Mouse (Mus musculus) liver, embryonic 14 days (tissue): ENCODE results near the gene Gcdh. TPM values are rescaled to one million over a fixed set of nuclear protein-coding genes. Genes with fewer than 3 reads are reported as not detected.

Source experiments
- polyA plus RNA-seq: library from polyadenylated mRNA; depleted of rRNA; stranded (reverse); fragments of >200 nt; gene quantifications from 2 replicates; pipeline ENCODE4 v1.2.3, GENCODE M21; 2012; rRNA removed

Gene Gcdh
- 29.5 and 35.0 TPM in 2 replicates for polyA plus RNA-seq

DNA sequence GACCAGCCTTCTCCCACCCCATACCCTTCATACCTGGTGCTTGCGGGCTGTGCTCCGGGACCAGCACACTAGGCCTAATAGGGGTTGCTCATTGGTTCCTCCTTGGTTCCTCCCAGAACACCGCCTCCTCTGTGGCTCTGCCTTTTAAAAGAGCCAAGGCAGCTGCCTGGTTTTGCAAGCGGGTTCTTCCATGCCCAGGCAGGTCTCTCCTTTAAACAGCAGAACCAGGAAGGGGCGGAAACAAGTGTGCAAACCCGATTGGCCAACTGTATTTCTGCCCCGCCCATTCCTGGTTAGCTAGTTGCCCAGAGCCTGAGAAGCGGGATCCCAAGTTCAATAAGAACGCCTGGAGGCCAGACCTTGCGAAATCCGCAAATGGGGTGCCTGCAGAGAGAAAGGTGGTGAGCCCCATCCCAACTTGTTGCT lies at the start of gene Gcdh:
Gene Gcdh, minus strand, starts transcription at position 213 of the 426 bp plus-strand sequence.

DNA sequence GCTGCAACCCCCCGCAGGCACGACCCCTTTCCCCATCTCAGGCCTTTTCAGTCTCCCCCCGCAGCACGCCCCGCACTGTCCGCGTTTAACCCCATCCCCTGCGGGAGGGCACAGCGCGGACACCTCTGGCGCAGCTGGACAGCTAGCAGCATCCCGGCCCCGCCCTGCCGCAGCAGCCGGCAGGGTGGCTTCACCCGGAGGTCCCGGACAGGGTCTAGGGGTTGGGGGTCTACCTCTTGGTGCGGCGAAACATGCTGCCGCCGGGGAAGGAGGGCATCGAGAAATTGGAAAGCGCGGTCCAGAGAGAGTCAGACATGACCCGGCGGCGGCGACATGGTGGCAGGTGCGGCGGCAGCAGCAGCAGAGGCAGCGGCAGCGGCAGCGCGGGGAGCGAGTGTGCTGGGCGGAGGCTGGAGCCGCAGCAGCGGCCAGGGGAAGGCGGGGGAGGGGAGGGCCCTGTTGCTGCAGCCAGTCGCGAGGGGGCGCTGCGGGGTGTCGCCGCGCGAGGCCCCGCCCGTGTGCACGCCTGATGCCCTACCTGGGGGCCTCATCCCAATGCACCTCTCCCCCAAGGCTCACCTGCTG lies 43.3 kb upstream of the Gcdh start, which contains the start of gene Mast1:
Gene Mast1, minus strand, starts transcription at position 398 of the 585 bp plus-strand sequence.

DNA sequence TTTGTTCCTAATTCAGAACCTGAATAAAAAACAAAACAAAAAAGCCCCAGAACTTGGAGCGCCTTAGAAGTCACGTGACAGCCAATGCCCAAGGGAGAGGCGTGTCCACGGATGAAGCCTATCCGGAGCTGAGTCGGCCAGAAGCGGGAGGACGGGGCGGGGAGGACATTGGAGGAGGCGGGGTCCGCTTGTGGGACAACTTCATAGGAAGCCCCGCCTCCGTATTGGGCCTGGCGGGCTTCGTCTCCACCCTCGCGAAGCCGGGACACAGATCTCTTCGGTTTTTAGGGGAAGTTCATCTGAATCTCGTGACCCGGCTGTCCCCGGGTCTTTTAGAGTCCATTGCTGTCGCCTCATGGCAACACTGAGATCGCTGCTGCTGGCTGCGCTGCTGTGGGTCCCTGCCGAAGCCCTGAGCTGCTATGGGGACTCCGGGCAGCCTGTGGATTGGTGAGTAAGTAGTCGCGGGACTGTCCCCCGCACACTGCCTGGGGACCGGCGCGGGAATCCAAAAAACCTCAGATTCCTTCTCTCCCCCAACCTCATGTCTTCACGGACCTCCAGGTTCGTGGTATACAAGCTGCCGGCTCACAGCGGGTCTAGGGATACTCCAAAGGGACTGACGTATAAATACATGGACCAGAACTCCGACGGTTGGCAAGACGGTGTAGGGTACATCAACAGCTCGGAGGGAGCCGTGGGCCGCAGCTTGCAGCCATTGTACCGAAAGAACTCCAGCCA lies 14.9 kb upstream of the Gcdh start, which contains the start of gene Dnase2a:
Gene Dnase2a, plus strand, starts transcription at position 140 of the 741 bp plus-strand sequence.

DNA sequence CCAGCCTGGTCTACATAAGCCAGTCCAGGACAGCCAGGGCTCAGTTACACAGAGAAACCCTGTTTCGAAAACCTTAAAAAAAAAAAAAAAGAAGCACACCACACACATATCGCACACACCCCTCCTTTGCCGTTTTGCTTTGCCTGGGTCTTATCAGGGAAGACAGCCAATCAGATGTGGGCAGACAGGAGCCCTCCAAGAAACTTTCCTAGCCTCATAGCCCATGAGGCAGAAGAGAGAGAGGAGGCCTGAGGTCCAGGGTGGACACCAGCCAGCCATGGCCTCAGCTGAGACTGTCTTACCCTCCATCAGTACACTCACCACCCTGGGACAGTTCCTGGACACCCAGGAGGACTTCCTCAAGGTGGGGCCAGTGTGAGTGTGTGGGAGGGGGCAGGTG lies 8.0 kb upstream of the Gcdh start, which contains the start of gene Klf1:
Gene Klf1, plus strand, starts transcription at position 177 of the 400 bp plus-strand sequence.

DNA sequence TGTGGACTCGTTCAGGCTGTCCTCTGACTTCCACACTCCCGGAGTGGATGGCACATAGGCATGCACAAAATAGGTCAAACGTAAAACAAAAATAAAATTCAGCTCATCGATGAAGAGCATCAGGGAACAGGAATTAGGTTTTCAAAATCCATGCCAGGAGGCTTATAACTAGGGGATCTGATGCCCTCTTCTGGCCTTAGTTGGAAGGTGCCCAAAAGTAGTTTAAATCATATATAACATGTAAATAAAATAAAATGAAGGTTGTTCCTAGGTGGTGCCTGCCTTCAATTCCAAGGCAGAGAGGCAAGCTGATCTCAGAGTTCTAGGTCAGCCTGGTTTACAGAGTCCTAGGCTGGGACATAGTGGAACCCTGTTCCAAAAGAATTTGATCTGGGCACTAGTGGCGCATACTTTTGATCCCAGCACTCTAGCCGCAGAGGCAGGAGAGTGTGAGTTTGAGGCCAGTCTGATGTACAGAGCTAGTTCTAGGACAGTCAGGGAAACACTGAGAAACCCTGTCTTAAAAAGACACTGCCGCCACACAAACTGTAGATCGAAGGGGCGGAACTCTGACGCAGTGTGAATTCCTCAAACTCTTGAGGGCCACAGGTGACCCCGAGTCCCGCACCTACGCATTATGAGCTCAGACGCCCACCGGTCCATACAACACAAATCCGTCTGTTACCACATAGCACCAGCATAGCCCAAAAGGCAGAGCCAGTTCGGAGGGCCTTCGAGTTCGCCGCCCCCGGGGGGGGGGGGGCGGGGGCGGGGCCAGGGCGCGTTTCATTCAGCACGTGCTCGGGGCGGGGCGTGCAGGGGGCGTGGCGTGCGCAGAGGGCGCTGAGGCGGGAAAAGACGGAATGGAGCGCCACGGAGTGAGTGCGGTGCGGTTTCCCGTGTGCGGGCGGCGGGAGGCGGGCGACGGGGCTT lies 22.1 kb downstream of the Gcdh start, which contains the start of gene Syce2:
Gene Syce2, plus strand, starts transcription at position 736 of the 933 bp plus-strand sequence.

DNA sequence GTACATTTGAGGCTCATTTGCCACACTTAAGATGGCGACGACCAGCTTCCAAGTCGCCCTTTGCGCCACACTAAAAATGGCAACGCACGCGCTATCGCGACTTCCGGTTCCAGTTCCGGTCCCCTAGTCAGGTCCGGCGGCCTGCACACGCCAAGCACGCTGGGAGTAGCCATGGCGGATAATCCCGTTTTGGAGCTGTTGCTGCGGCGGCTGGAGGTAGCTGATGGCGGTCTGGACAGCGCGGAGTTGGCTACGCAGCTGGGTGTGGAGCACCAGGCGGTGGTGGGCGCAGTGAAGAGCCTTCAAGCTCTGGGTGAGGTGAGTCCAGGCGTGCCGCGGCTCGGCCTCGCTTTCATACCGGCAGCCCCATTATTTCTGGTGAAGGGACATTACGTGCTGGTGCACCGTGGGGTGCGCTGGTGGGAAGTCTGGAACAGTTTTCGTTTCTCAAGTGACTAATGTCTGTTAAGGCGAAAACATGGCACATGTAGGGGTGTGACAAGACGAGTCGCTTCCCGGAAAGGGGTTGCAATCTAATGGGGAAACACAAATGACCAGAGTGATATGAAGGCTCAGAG lies 36.8 kb downstream of the Gcdh start, which contains the start of gene Farsa:
Gene Farsa, plus strand, starts transcription at position 126 of the 578 bp plus-strand sequence.

DNA sequence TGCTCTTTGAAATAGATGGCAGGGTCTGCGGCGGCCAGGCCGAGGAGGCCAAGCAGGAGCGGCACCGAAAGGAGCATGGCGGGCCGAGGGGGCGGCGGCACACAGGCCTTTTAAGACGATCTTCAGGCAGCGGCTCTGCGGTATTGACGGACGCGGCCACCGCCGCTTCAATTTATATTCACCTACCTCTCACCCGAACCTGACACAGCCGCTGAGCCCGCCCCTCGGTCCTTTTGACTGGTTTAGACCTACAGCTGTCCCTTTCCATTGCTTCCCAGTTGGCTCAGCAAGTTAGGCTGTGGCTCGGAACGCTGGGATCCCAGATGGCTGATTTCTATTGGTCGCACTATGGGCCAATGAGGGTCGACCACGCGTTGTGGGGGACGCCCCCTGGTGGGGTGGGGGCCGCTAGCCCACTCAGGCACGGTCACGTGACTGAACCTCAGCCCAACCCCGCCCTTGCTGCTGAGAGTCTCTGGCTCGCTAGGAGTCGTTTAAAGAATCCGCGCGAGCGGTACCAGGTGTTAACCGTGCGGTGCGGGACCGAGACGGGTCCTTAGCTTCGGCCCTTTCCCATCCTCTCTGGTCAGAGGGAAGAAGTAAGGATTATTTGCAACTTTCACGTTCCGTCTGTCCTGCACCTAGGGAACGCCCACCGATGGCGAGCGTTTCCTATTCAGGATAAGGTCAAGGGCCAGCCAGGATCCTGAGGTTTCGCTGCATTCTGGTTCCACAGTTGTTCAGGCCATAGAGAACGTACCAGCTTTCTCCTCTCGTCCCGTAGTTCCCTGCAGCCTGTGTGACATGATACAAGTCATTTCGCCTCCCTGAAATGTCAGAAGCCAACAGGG lies 46.8 kb downstream of the Gcdh start, which contains the start of gene Calr:
Gene Calr, minus strand, starts transcription at position 213 of the 851 bp plus-strand sequence.

DNA sequence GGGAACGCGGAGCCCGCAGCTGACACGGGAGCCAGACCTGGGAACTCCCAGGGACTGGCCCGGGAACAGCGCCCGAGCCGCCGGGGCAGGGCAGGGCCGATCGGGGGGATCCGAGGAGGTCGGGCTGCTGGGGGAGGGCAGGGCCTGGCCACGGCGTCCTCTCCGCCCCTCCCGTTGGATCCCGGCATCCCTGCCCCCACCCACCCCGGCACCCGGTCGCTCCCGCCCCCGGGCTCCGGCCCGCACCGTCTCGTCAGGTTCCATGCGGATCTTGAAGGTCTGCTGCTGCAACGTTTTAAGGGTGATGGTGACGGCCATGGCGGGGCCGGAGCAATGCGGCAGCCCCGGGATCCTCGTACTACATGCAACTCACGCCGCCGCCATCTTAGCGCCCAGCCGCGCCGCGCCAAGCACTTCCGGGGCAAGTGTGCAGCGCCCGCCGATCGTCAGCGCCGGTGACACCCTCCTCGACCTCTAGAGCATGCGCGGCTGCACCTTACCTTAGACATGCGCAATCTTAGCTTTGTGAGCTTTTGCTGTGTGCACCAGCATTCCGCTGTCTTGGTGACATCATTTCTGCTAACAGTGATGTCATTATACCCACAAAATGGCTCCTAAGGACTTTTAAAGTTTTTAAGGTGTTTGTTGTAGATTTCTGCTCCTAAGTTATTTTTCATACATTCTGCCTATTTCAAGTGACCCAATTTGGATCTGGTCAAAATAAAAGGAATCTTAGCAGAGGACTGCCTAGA lies 53.3 kb downstream of the Gcdh start, which contains the start of gene Rad23a:
Gene Rad23a, minus strand, starts transcription at position 418 of the 752 bp plus-strand sequence.

Other genes with a start within 250 kb of the Gcdh start
- gene Ier2, start 231.1 kb downstream of the Gcdh start, polyA plus RNA-seq, result 5.7 and 8.2 TPM in 2 replicates
- 33.2 and 38.8 TPM in 2 replicates for gene Trmt1, start 207.6 kb downstream of the Gcdh start, polyA plus RNA-seq
- 16.6 and 18.7 TPM in 2 replicates for gene Nacc1, start 206.1 kb downstream of the Gcdh start, polyA plus RNA-seq
- gene Lyl1, start 192.5 kb downstream of the Gcdh start, polyA plus RNA-seq, result 38.3 and 41.4 TPM in 2 replicates
- gene G430095P16Rik, start 170.9 kb downstream of the Gcdh start, polyA plus RNA-seq, result 9.3 and 9.7 TPM in 2 replicates
- gene Nfix, start 93.6 kb downstream of the Gcdh start, polyA plus RNA-seq, result 1.2 and 1.3 TPM in 2 replicates
- 2.0 and 2.1 TPM in 2 replicates for gene Dand5, start 71.1 kb downstream of the Gcdh start, polyA plus RNA-seq
- 29.9 and 31.7 TPM in 2 replicates for gene Gadd45gip1, start 62.4 kb downstream of the Gcdh start, polyA plus RNA-seq
- 116 and 127 TPM in 2 replicates for gene Rad23a, start 53.3 kb downstream of the Gcdh start, polyA plus RNA-seq
- gene Calr, start 47.0 kb downstream of the Gcdh start, polyA plus RNA-seq, result 310 and 322 TPM in 2 replicates
- gene Farsa, start 36.9 kb downstream of the Gcdh start, polyA plus RNA-seq, result 50.9 and 57.3 TPM in 2 replicates
- 30.4 and 31.4 TPM in 2 replicates for gene Syce2, start 21.8 kb downstream of the Gcdh start, polyA plus RNA-seq
- gene Klf1, start 8.0 kb upstream of the Gcdh start, polyA plus RNA-seq, result 177 and 217 TPM in 2 replicates
- gene Dnase2a, start 14.6 kb upstream of the Gcdh start, polyA plus RNA-seq, result 8.3 and 10.6 TPM in 2 replicates
- 0.03 and 0.05 TPM in 2 replicates for gene Mast1, start 43.4 kb upstream of the Gcdh start, polyA plus RNA-seq
- gene Rtbdn, start 53.1 kb upstream of the Gcdh start, polyA plus RNA-seq, result not detected in 2 replicates
- not detected in 2 replicates for gene Gm49661, start 75.5 kb upstream of the Gcdh start, polyA plus RNA-seq
- 1,069 and 1,310 TPM in 2 replicates for gene Prdx2, start 75.7 kb upstream of the Gcdh start, polyA plus RNA-seq
- 57.5 and 63.1 TPM in 2 replicates for gene Rnaseh2a, start 75.8 kb upstream of the Gcdh start, polyA plus RNA-seq
- 7.7 and 8.0 TPM in 2 replicates for gene Junb, start 84.8 kb upstream of the Gcdh start, polyA plus RNA-seq
- 4.1 and 4.6 TPM in 2 replicates for gene Hook2, start 96.7 kb upstream of the Gcdh start, polyA plus RNA-seq
- gene Best2, start 120.6 kb upstream of the Gcdh start, polyA plus RNA-seq, result not detected in 2 replicates
- 76.1 and 91.5 TPM in 2 replicates for gene Asna1, start 131.4 kb upstream of the Gcdh start, polyA plus RNA-seq
- 99.1 and 106 TPM in 2 replicates for gene Trir, start 132.9 kb upstream of the Gcdh start, polyA plus RNA-seq
- 23.4 and 27.0 TPM in 2 replicates for gene Tnpo2, start 143.0 kb upstream of the Gcdh start, polyA plus RNA-seq
- gene Fbxw9, start 166.1 kb upstream of the Gcdh start, polyA plus RNA-seq, result 7.6 and 9.4 TPM in 2 replicates
- gene Gm5741, start 174.1 kb upstream of the Gcdh start, polyA plus RNA-seq, result 0.22 and 0.31 TPM in 2 replicates
- 20.6 and 21.6 TPM in 2 replicates for gene Dhps, start 177.8 kb upstream of the Gcdh start, polyA plus RNA-seq
- 37.6 and 44.1 TPM in 2 replicates for gene Wdr83os, start 186.8 kb upstream of the Gcdh start, polyA plus RNA-seq
- gene Wdr83, start 187.4 kb upstream of the Gcdh start, polyA plus RNA-seq, result 24.8 and 26.1 TPM in 2 replicates
- gene Man2b1, start 189.3 kb upstream of the Gcdh start, polyA plus RNA-seq, result 15.9 and 21.5 TPM in 2 replicates
- 0.97 and 1.1 TPM in 2 replicates for gene Zfp791, start 229.2 kb upstream of the Gcdh start, polyA plus RNA-seq